Mouse (Mus musculus) ES-Bruce4 (cell line): ENCODE measurements around the gene Hebp1. TPM values are rescaled to one million over a fixed set of nuclear protein-coding genes. Genes with fewer than 3 reads are reported as not detected.

Experiments
- H3K27ac ChIP-seq: 2 replicates; pipeline ENCODE4 v1.5.1; 2012; ENCODE audit warnings: low read length, inconsistent platforms; ENCODE audit not compliant: insufficient read depth
- H3K27me3 ChIP-seq: 2 replicates; pipeline ENCODE4 v1.6.1; 2012; ENCODE audit warnings: mild to moderate bottlenecking, low read length, inconsistent platforms; ENCODE audit not compliant: control insufficient read depth, poor library complexity, insufficient read depth, severe bottlenecking
- H3K36me3 ChIP-seq: 2 replicates; pipeline ENCODE4 v1.6.1; 2012; ENCODE audit warnings: inconsistent platforms, mild to moderate bottlenecking, low read length, moderate library complexity; ENCODE audit not compliant: control insufficient read depth, poor library complexity, insufficient read depth, severe bottlenecking
- H3K4me1 ChIP-seq: one replicate; pipeline ENCODE4 v1.8.1; 2011; ENCODE audit warnings: low read length; ENCODE audit not compliant: control insufficient read depth, insufficient read depth
- H3K4me3 ChIP-seq: 2 replicates; pipeline ENCODE4 v1.5.1; 2011; ENCODE audit warnings: low read depth, mild to moderate bottlenecking, low read length
- H3K9ac ChIP-seq: 2 replicates; pipeline ENCODE4 v1.6.1; 2012; ENCODE audit warnings: low read depth, mild to moderate bottlenecking, inconsistent platforms; ENCODE audit not compliant: poor library complexity, severe bottlenecking
- H3K9me3 ChIP-seq: replicated peaks from 2 replicates; pipeline ENCODE4 v1.6.1; 2012; ENCODE audit warnings: mild to moderate bottlenecking, low read length, inconsistent platforms; ENCODE audit not compliant: control insufficient read depth, poor library complexity, insufficient read depth, severe bottlenecking
- CTCF ChIP-seq: IDR thresholded peaks from one replicate; pipeline ENCODE4 v1.8.1; 2011; ENCODE audit warnings: low read depth, low read length
- EP300 ChIP-seq: IDR thresholded peaks from 2 replicates; pipeline ENCODE4 v1.6.1; 2011; ENCODE audit warnings: low read depth, low read length; ENCODE audit not compliant: insufficient read depth
- POLR2A ChIP-seq: IDR thresholded peaks from one replicate; pipeline ENCODE4 v1.8.1; 2011; ENCODE audit warnings: low read length; ENCODE audit not compliant: insufficient read depth
- polyA plus RNA-seq: library from polyadenylated mRNA; stranded (reverse); fragments of >200 nt; gene quantifications from 2 replicates; pipeline ENCODE4 v1.2.4, GENCODE M21; 2011; ENCODE audit warnings: low read depth; ENCODE audit not compliant: missing spikeins, insufficient read depth, insufficient read length

Gene Hebp1
- polyA plus RNA-seq, 1 experiment, result 13.5 TPM

- no peak overlapping the region for H3K27ac ChIP-seq
- no peaks in the 10 kb centered on the region for H3K36me3 ChIP-seq
- H3K4me3 ChIP-seq, result no peak overlapping the region
- TF ChIP-seq EP300 (no peak), POLR2A (no peak), CTCF (no peak)
- no peak overlapping the region for H3K9ac ChIP-seq
- no peaks in the 10 kb centered on the region for H3K27me3 ChIP-seq
- no peaks in the 10 kb centered on the region for H3K4me1 ChIP-seq
- H3K9me3 ChIP-seq, result no peaks in the 10 kb centered on the region
Observed at GRCm38 (mm10) chr6:135153719-135154118, 44.1 kb downstream of the Hebp1 start.

GRCm38 (mm10) chr6:135150311-135150710, 47.5 kb downstream of the Hebp1 start:
- no peaks in the 10 kb centered on the region for H3K4me1 ChIP-seq
- no peak for TF ChIP-seq EP300
- peak; percentile 75 for TF ChIP-seq CTCF
- no peak overlapping the region for H3K27ac ChIP-seq
- H3K27me3 ChIP-seq, result no peaks in the 10 kb centered on the region
- H3K4me3 ChIP-seq, result no peak overlapping the region
- no peaks in the 10 kb centered on the region for H3K36me3 ChIP-seq
- no peak overlapping the region for H3K9ac ChIP-seq
- no peaks in the 10 kb centered on the region for H3K9me3 ChIP-seq

- TF ChIP-seq POLR2A, result no peak
- TF ChIP-seq EP300, result no peak
- TF ChIP-seq CTCF, result no peak
- H3K9me3 ChIP-seq, result no peaks in the 10 kb centered on the region
- no peak overlapping the region for H3K4me3 ChIP-seq
- H3K27ac ChIP-seq, result no peak overlapping the region
- no peak overlapping the region for H3K9ac ChIP-seq
- H3K27me3 ChIP-seq, result no peaks in the 10 kb centered on the region
- no peaks in the 10 kb centered on the region for H3K4me1 ChIP-seq
- no peaks in the 10 kb centered on the region for H3K36me3 ChIP-seq
Observed at GRCm38 (mm10) chr6:135149722-135150121, 48.1 kb downstream of the Hebp1 start.

- TF ChIP-seq CTCF, result no peak
- no peak for TF ChIP-seq EP300
- no peak for TF ChIP-seq POLR2A
- Histone ChIP-seq H3K9me3 (no peaks in the 10 kb centered on the region), H3K27me3 (no peaks in the 10 kb centered on the region), H3K36me3 (no peaks in the 10 kb centered on the region), H3K4me3 (no peak overlapping the region), H3K4me1 (no peaks in the 10 kb centered on the region), H3K9ac (no peak overlapping the region), H3K27ac (no peak overlapping the region)
Observed at GRCm38 (mm10) chr6:135149175-135149574, 48.6 kb downstream of the Hebp1 start.

GRCm38 (mm10) chr6:135148506-135148905, 49.3 kb downstream of the Hebp1 start:
- H3K27me3 ChIP-seq, result no peaks in the 10 kb centered on the region
- no peak overlapping the region for H3K27ac ChIP-seq
- H3K36me3 ChIP-seq, result no peaks in the 10 kb centered on the region
- H3K9ac ChIP-seq, result no peak overlapping the region
- H3K4me3 ChIP-seq, result no peak overlapping the region
- H3K4me1 ChIP-seq, result no peaks in the 10 kb centered on the region
- no peaks in the 10 kb centered on the region for H3K9me3 ChIP-seq
- TF ChIP-seq CTCF (peak; percentile 74), EP300 (no peak)

GRCm38 (mm10) chr6:135145976-135146375, 51.8 kb downstream of the Hebp1 start:
- no peak for TF ChIP-seq POLR2A
- TF ChIP-seq EP300, result no peak
- TF ChIP-seq CTCF, result no peak
- no peak overlapping the region for H3K4me3 ChIP-seq
- H3K9me3 ChIP-seq, result no peaks in the 10 kb centered on the region

GRCm38 (mm10) chr6:135144516-135144915, 53.3 kb downstream of the Hebp1 start:
- H3K36me3 ChIP-seq, result no peaks in the 10 kb centered on the region
- TF ChIP-seq CTCF, result peak; percentile 46
- TF ChIP-seq EP300, result no peak
- no peaks in the 10 kb centered on the region for H3K9me3 ChIP-seq
- H3K27ac ChIP-seq, result no peak overlapping the region
- H3K4me1 ChIP-seq, result no peaks in the 10 kb centered on the region
- no peak overlapping the region for H3K4me3 ChIP-seq
- no peaks in the 10 kb centered on the region for H3K27me3 ChIP-seq
- no peak overlapping the region for H3K9ac ChIP-seq

More at GRCm38 (mm10) chr6:135145976-135146375, 51.8 kb downstream of the Hebp1 start:
- Histone ChIP-seq H3K4me1 (no peaks in the 10 kb centered on the region), H3K27me3 (no peaks in the 10 kb centered on the region), H3K9ac (no peak overlapping the region), H3K27ac (no peak overlapping the region), H3K36me3 (no peaks in the 10 kb centered on the region)
